Mouse (Mus musculus): ENCODE data around the gene Snrpd3. TPM values are rescaled to one million over a fixed set of nuclear protein-coding genes. Genes with fewer than 3 reads are reported as not detected.

Gene Snrpd3
- polyA plus RNA-seq, 1 experiment = 195 TPM

DNA sequence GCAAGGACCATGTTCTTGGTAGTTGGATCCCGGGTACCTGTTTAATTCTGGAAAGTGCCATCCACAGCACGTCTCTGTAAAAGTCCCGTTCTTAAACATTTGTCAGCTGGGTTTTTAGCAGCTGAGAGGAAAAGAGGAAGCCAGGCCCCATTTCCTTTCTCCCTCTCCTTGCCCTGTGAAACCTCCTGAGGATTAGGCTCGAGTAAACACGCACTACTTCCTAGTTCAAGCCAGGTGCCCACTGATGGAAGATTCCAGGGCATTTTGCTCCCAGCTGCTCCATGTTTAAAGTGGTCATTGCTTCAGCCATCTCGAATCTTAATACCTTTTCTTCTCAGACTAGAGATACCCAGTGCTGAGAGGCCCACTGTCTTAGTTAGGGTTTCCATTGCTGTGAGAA is 32.6 kb upstream of the Snrpd3 start:
- Histone ChIP-seq H3ac (ENCODE audit: control insufficient read depth, insufficient read length) (no peak overlapping the region), H3K36me3 (ENCODE audit: control insufficient read depth, insufficient read depth) (no peaks in the 10 kb centered on the region), H3K27me3 (ENCODE audit: control insufficient read depth, insufficient read depth, insufficient read length) (no peaks in the 10 kb centered on the region), H3K4me3 (no peak overlapping the region), H3K4me2 (ENCODE audit: low read depth) (no peak overlapping the region), H3K79me2 (ENCODE audit: control insufficient read depth, insufficient read depth) (no peaks in the 10 kb centered on the region)
- no peak for TF ChIP-seq POLR2A (IDR thresholded peaks at IDR 0.05; ENCODE audit: insufficient read length, low read depth)
- no peak for TF ChIP-seq SRF (IDR thresholded peaks at IDR 0.05; ENCODE audit: control insufficient read depth, insufficient read length, low read depth)
- no peak for TF ChIP-seq E2F4 (IDR thresholded peaks at IDR 0.05; ENCODE audit: insufficient read depth)
- no peak for TF ChIP-seq POLR2AphosphoS2 (IDR thresholded peaks at IDR 0.05; ENCODE audit: insufficient read length, low read depth)
- TF ChIP-seq TCF3 (IDR thresholded peaks at IDR 0.05; ENCODE audit: insufficient read length, low read depth) = no peak
- no peak for TF ChIP-seq CEBPB (IDR thresholded peaks at IDR 0.05; ENCODE audit: insufficient read depth, poor library complexity, severe bottlenecking)
- no peak for TF ChIP-seq MYOD1 (IDR thresholded peaks at IDR 0.05; ENCODE audit: control insufficient read depth in 1 of 3, insufficient read length in 2 of 3, low read depth in 2 of 3)
- TF ChIP-seq USF1 (IDR thresholded peaks at IDR 0.05; ENCODE audit: low read depth) = no peak
- TF ChIP-seq MAX (IDR thresholded peaks at IDR 0.05; ENCODE audit: low read depth) = no peak
- TF ChIP-seq TCF12 (IDR thresholded peaks at IDR 0.05; ENCODE audit: insufficient read depth, poor library complexity, severe bottlenecking) = no peak
- no peak for TF ChIP-seq MYOG (IDR thresholded peaks at IDR 0.05; ENCODE audit: control insufficient read depth in 1 of 3, insufficient read depth in 1 of 3, insufficient read length in 2 of 3, low read depth in 2 of 3)
- no peak for TF ChIP-seq REST (IDR thresholded peaks at IDR 0.05; ENCODE audit: insufficient read depth, insufficient read length)

DNA sequence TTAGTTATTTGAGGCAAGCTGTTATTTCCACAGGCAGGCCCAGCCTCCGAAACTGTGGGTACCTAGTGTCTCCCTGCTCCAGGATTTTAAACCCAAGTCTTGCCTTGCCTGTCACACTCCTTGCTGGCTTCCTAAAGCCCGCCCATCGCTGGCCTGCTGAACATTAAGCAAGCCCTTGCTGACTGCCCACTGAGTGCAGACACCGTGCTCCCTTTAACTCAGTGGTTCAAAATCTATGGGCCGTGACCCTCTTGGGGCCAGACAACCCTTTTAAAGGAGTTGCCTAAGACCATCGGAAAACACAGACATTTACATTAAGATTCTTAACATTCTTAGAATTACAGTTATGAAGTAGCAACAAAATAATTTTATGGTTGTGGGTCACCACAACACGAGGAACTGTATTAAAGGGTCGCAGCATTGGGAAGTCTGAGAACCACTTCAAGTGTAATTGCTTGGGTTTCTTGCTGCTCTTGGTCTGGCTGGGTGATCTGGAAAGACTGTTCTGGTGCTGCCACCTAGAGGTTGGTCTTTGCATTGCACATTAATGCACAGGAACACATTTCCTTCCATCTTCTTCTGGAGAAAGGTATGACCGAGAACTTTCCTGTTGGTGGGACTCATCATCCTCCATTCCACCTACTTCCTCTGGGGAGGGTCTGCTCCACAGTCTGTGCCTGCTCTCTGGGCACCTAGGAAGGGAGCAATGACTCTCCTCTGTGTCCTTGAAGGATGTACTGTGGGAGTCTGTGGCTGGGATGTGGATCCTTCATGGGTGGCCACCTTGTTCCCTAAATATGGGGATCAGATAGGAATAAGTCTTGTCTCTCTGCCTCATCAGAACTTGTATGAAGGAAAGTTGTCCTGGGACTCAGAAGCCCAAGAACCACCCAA is 31.0 kb upstream of the Snrpd3 start:
- TF ChIP-seq TCF12 (IDR thresholded peaks at IDR 0.05; ENCODE audit: insufficient read depth, poor library complexity, severe bottlenecking) (no peak), TCF3 (IDR thresholded peaks at IDR 0.05; ENCODE audit: insufficient read length, low read depth) (no peak)
- H3K36me3 ChIP-seq (ENCODE audit: control insufficient read depth, insufficient read depth) = no peaks in the 10 kb centered on the region
- H3K4me3 ChIP-seq = no peak overlapping the region
- H3K79me2 ChIP-seq (ENCODE audit: control insufficient read depth, insufficient read depth) = no peaks in the 10 kb centered on the region
- H3ac ChIP-seq (ENCODE audit: control insufficient read depth, insufficient read length) = no peak overlapping the region
- no peak overlapping the region for H3K4me2 ChIP-seq (ENCODE audit: low read depth)
- no peaks in the 10 kb centered on the region for H3K27me3 ChIP-seq (ENCODE audit: control insufficient read depth, insufficient read depth, insufficient read length)

DNA sequence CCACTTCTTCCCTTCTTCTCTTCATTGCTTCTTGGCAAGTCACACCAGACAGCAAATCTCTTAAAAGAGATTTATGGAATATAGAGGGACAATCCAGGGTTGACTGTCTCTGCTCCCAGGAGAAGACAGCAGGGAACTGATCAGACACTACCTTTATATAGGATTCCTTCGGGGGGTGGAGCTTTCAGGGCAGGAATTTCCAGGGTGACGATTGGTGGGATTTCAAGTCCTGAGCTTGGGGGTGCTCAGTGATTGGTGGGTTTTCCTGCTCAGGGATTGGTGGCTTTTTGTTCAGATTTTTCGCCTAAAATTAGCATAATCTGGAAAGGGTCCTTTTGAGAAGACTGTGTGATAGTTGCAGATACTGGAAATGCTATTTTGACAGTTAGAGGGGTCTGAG is 30.2 kb upstream of the Snrpd3 start:
- Histone ChIP-seq H3K4me2 (ENCODE audit: low read depth) (no peak overlapping the region), H3ac (ENCODE audit: control insufficient read depth, insufficient read length) (no peak overlapping the region), H3K36me3 (ENCODE audit: control insufficient read depth, insufficient read depth) (no peaks in the 10 kb centered on the region), H3K79me2 (ENCODE audit: control insufficient read depth, insufficient read depth) (no peaks in the 10 kb centered on the region), H3K27me3 (ENCODE audit: control insufficient read depth, insufficient read depth, insufficient read length) (no peaks in the 10 kb centered on the region), H3K4me3 (no peak overlapping the region)
- TF ChIP-seq E2F4 (IDR thresholded peaks at IDR 0.05; ENCODE audit: insufficient read depth) (no peak), REST (IDR thresholded peaks at IDR 0.05; ENCODE audit: insufficient read depth, insufficient read length) (no peak), POLR2A (IDR thresholded peaks at IDR 0.05; ENCODE audit: insufficient read length, low read depth) (no peak), CEBPB (IDR thresholded peaks at IDR 0.05; ENCODE audit: insufficient read depth, poor library complexity, severe bottlenecking) (no peak), SRF (IDR thresholded peaks at IDR 0.05; ENCODE audit: control insufficient read depth, insufficient read length, low read depth) (no peak), USF1 (IDR thresholded peaks at IDR 0.05; ENCODE audit: low read depth) (no peak), MYOG (IDR thresholded peaks at IDR 0.05; ENCODE audit: control insufficient read depth in 1 of 3, insufficient read depth in 1 of 3, insufficient read length in 2 of 3, low read depth in 2 of 3) (no peak)

DNA sequence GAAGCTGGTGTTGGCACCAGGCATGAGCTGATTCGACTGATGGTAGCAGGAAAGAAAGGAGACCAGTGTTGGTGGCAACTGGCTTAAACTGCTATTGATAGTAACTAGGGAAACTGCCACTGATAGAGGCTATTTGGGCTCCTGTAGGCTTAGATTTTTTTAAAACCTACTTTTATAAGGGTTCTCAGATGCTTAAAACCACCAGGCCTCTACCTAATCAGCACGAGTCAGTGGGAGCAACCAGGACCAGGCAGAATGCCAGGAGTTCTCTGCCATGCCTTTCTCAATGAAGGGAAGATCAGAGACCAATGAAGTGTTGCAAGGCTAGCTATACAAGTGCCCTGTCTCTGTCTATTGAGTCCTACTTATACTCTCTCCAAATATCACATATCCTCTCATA is 27.8 kb upstream of the Snrpd3 start:
- H3ac ChIP-seq (ENCODE audit: control insufficient read depth, insufficient read length) = no peak overlapping the region
- H3K4me2 ChIP-seq (ENCODE audit: low read depth) = no peak overlapping the region
- TF ChIP-seq MYOG (IDR thresholded peaks at IDR 0.05; ENCODE audit: control insufficient read depth in 1 of 3, insufficient read depth in 1 of 3, insufficient read length in 2 of 3, low read depth in 2 of 3) = no peak
- TF ChIP-seq TCF12 (IDR thresholded peaks at IDR 0.05; ENCODE audit: insufficient read depth, poor library complexity, severe bottlenecking) = no peak
- no peak for TF ChIP-seq E2F4 (IDR thresholded peaks at IDR 0.05; ENCODE audit: insufficient read depth)
- H3K4me3 ChIP-seq = no peak overlapping the region
- no peaks in the 10 kb centered on the region for H3K27me3 ChIP-seq (ENCODE audit: control insufficient read depth, insufficient read depth, insufficient read length)
- no peaks in the 10 kb centered on the region for H3K36me3 ChIP-seq (ENCODE audit: control insufficient read depth, insufficient read depth)
- no peaks in the 10 kb centered on the region for H3K79me2 ChIP-seq (ENCODE audit: control insufficient read depth, insufficient read depth)

DNA sequence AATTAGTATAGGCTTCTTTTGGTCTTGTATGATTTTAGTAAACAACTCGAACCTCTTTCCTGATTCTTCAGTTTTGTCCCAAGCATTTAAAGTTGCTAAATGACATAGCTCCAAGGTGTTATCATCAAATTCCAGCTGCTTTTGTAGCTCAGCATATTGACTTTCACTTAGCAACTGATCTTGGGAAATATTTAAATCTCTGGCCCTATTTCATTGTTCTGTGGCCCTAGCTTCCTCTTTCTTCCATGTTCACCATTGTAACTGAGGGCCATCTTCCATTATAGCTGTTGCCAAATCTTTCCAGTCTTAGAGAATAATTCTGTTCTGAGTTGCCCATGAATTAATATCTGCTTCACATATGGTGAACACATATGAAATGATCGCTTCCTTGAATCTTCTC is 26.6 kb upstream of the Snrpd3 start:
- Histone ChIP-seq H3K27me3 (ENCODE audit: control insufficient read depth, insufficient read depth, insufficient read length) (no peaks in the 10 kb centered on the region), H3K79me2 (ENCODE audit: control insufficient read depth, insufficient read depth) (no peaks in the 10 kb centered on the region), H3K4me2 (ENCODE audit: low read depth) (no peak overlapping the region), H3K4me3 (no peak overlapping the region), H3ac (ENCODE audit: control insufficient read depth, insufficient read length) (no peak overlapping the region), H3K36me3 (ENCODE audit: control insufficient read depth, insufficient read depth) (no peaks in the 10 kb centered on the region)
- TF ChIP-seq CEBPB (IDR thresholded peaks at IDR 0.05; ENCODE audit: insufficient read depth, poor library complexity, severe bottlenecking) = no peak
- TF ChIP-seq USF1 (IDR thresholded peaks at IDR 0.05; ENCODE audit: low read depth) = no peak
- TF ChIP-seq SRF (IDR thresholded peaks at IDR 0.05; ENCODE audit: control insufficient read depth, insufficient read length, low read depth) = no peak
- no peak for TF ChIP-seq REST (IDR thresholded peaks at IDR 0.05; ENCODE audit: insufficient read depth, insufficient read length)
- TF ChIP-seq MYOG (IDR thresholded peaks at IDR 0.05; ENCODE audit: control insufficient read depth in 1 of 3, insufficient read depth in 1 of 3, insufficient read length in 2 of 3, low read depth in 2 of 3) = no peak
- no peak for TF ChIP-seq TCF3 (IDR thresholded peaks at IDR 0.05; ENCODE audit: insufficient read length, low read depth)
- no peak for TF ChIP-seq MYOD1 (IDR thresholded peaks at IDR 0.05; ENCODE audit: control insufficient read depth in 1 of 3, insufficient read length in 2 of 3, low read depth in 2 of 3)
- no peak for TF ChIP-seq POLR2AphosphoS2 (IDR thresholded peaks at IDR 0.05; ENCODE audit: insufficient read length, low read depth)
- TF ChIP-seq MAX (IDR thresholded peaks at IDR 0.05; ENCODE audit: low read depth) = no peak
- no peak for TF ChIP-seq TCF12 (IDR thresholded peaks at IDR 0.05; ENCODE audit: insufficient read depth, poor library complexity, severe bottlenecking)
- TF ChIP-seq POLR2A (IDR thresholded peaks at IDR 0.05; ENCODE audit: insufficient read length, low read depth) = no peak

Data from myocyte (in vitro differentiated cells).